Mouse (Mus musculus) myocyte (in vitro differentiated cells): ENCODE data around the gene H2-Ob.

ENCODE experiments used
- CEBPB ChIP-seq: IDR thresholded peaks from 2 replicates; pipeline ENCODE4 v1.6.1; 2011; ENCODE audit warnings: mild to moderate bottlenecking, moderate library complexity; ENCODE audit not compliant: poor library complexity, insufficient read depth, severe bottlenecking
- E2F4 ChIP-seq: IDR thresholded peaks from one replicate; pipeline ENCODE4 v1.6.1; 2011; ENCODE audit warnings: mild to moderate bottlenecking, control low read depth, moderate library complexity; ENCODE audit not compliant: insufficient read depth
- MAX ChIP-seq: IDR thresholded peaks from one replicate; pipeline ENCODE4 v1.6.1; 2011; ENCODE audit warnings: low read depth, mild to moderate bottlenecking, control low read depth
- MYOD1 ChIP-seq, 3 experiments: IDR thresholded peaks; one replicate each; pipeline ENCODE4 v1.6.1; 2011; ENCODE audit warnings: control low read depth in 2 of 3, low read depth in 2 of 3, mild to moderate bottlenecking in 2 of 3, moderate library complexity in 1 of 3; ENCODE audit not compliant: insufficient read length in 2 of 3, control insufficient read depth in 1 of 3
- POLR2A ChIP-seq: IDR thresholded peaks from one replicate; pipeline ENCODE4 v1.6.1; 2011; ENCODE audit warnings: low read depth, mild to moderate bottlenecking, control low read depth, moderate library complexity; ENCODE audit not compliant: insufficient read length
- POLR2AphosphoS2 ChIP-seq: IDR thresholded peaks from one replicate; pipeline ENCODE4 v1.6.1; 2011; ENCODE audit warnings: low read depth, control low read depth; ENCODE audit not compliant: insufficient read length
- REST ChIP-seq: IDR thresholded peaks from one replicate; pipeline ENCODE4 v1.6.1; 2011; ENCODE audit warnings: mild to moderate bottlenecking, control low read depth, moderate library complexity; ENCODE audit not compliant: insufficient read depth, insufficient read length
- SRF ChIP-seq: IDR thresholded peaks from one replicate; pipeline ENCODE4 v1.6.1; 2011; ENCODE audit warnings: low read depth; ENCODE audit not compliant: control insufficient read depth, insufficient read length
- TCF12 ChIP-seq: IDR thresholded peaks from one replicate; pipeline ENCODE4 v1.6.1; 2011; ENCODE audit warnings: mild to moderate bottlenecking, control low read depth; ENCODE audit not compliant: poor library complexity, insufficient read depth, severe bottlenecking
- TCF3 ChIP-seq: IDR thresholded peaks from one replicate; pipeline ENCODE4 v1.6.1; 2011; ENCODE audit warnings: low read depth, control low read depth; ENCODE audit not compliant: insufficient read length
- USF1 ChIP-seq: IDR thresholded peaks from one replicate; pipeline ENCODE4 v1.6.1; 2011; ENCODE audit warnings: low read depth, mild to moderate bottlenecking, control low read depth, moderate library complexity

DNA sequence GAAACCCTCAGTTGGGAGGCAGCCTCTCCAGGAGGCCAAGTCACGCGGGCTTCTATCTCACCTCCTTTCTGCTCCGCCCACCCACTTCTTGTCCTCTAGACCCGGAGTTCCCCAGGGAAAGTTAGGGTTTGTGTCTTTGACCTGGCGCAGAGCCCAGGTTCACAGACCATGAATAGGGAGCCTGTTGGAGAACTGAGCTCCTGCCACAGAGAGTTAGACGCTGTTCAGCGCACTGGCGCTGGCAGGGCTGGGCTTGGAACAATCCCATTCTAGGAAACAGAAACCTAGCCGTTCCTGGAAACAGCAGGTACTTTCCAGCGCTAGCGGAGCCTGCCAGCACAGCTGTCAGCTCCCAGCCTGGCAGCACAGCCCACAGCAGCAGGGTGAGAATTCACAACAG is 20.0 kb upstream of the H2-Ob start:
- no peak for TF ChIP-seq E2F4
- TF ChIP-seq POLR2A: no peak
- TF ChIP-seq MYOD1 (IDR thresholded peaks at IDR 0.05; ENCODE audit: control insufficient read depth in 1 of 3, insufficient read length in 2 of 3, low read depth in 2 of 3): no peak
- TF ChIP-seq TCF12: no peak
- no peak for TF ChIP-seq USF1
- no peak for TF ChIP-seq POLR2AphosphoS2
- no peak for TF ChIP-seq MAX
- no peak for TF ChIP-seq CEBPB
- no peak for TF ChIP-seq SRF
- no peak for TF ChIP-seq TCF3
- TF ChIP-seq REST: no peak
